Mouse (Mus musculus) ovary, adult 2 months (tissue): Measurements from ENCODE around the gene Slc35d3. TPM values are rescaled to one million over a fixed set of nuclear protein-coding genes. Genes with fewer than 3 reads are reported as not detected.

Experiments used
- polyA plus RNA-seq: library from polyadenylated mRNA; depleted of rRNA; stranded (reverse); fragments of >200 nt; gene quantifications from 2 replicates; pipeline ENCODE4 v1.2.3, GENCODE M21; 2012; rRNA removed

The Slc35d3 gene
- 0.89 and 0.94 TPM in 2 replicates for polyA plus RNA-seq

GRCm38 (mm10) chr10:19850998-19851691 lies at the start of gene Slc35d3:
Gene Slc35d3 (minus strand): TSS chr10:19851459.

Other genes starting within 250 kb of the Slc35d3 start
- not detected in 2 replicates for gene Il22ra2, start 229.5 kb downstream of the Slc35d3 start, polyA plus RNA-seq
- 0.18 TPM in 1 of 2 replicates, not detected in the other for gene Il20ra, start 138.9 kb downstream of the Slc35d3 start, polyA plus RNA-seq
- gene Pex7, start 56.2 kb upstream of the Slc35d3 start, polyA plus RNA-seq: 16.4 and 46.5 TPM in 2 replicates
- gene Map3k5, start 83.0 kb upstream of the Slc35d3 start, polyA plus RNA-seq: 7.3 and 7.4 TPM in 2 replicates